Mouse (Mus musculus) liver, adult 2 months (tissue): ENCODE data around the gene Olfr429.

Source experiments
- CTCF ChIP-seq: fragments of 200-500 bp; IDR thresholded peaks from 2 replicates; pipeline ENCODE4 v1.5.1; 2011; ENCODE audit warnings: low read depth, low read length, control low read depth
- POLR2A ChIP-seq: fragments of 200-500 bp; IDR thresholded peaks from 2 replicates; pipeline ENCODE4 v1.6.1; 2011; ENCODE audit warnings: low read length, control low read depth; ENCODE audit not compliant: insufficient read depth; ENCODE audit errors: extremely low read depth

- TF ChIP-seq CTCF, result no peak
- no peak for TF ChIP-seq POLR2A
These were observed 31.1 kb upstream of the Olfr429 start for GRCm38 (mm10) chr1:174052981-174053380.
